Mouse (Mus musculus): ENCODE results near the gene Elk4.

DNA sequence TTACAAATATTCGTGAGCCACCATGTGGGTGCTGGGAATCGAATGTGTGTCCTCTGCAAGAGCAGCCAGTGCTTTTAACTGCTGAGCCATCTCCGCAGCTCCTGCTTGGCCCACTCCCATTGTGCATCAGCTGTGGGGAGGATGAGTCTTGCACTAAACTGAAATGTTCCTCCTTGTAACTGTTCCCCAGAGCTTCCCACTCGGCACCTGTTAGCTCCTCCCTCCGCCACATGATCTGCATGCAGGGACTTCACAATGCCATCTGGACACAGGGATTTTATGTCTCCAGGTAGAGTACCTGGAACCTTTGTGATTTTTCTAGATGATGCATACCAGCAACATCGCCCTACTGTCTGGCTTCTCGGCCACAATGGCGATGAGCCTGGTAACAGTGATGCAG lies 62.0 kb downstream of the Elk4 start:
- TF ChIP-seq CTCF (IDR thresholded peaks at IDR 0.05; ENCODE audit: low read depth): no peak
- TF ChIP-seq EP300 (IDR thresholded peaks at IDR 0.05; ENCODE audit: low read depth): no peak
